Mouse (Mus musculus) brain, adult 2 months (tissue): Measurements from ENCODE around the gene Paqr7.
A peak's percentile ranks its signal among the peaks of the same experiment; 100 is the strongest.
"Not testable (repeated sequence)": the region's sequence is repeated elsewhere in the genome, so short reads cannot be mapped to it uniquely, and the experiment has no call there.

ENCODE experiments used
- DNase-seq: peaks from one replicate; pipeline ENCODE4 v3.0.0; 2011; ENCODE audit warnings: low read depth, low spot score

Gene Paqr7

DNA sequence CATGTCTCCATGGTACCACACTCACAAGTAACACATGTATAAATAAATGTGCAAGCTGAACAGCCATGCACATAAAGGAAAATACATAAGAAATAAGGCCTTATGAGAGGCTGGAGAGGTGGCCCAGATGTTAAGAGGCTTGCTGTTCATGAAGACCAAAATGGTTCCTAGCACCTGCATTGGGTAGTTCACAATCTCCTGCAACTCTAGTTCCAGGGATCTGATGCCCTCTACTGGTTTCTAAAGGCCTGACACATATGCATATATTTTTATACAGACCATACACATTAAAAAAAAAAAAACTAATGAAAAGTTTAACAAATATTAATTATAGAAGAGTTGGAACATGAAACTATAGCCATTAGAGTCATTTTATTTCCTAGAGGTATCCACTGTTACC, 25.0 kb upstream of the Paqr7 start:
- no peak for DNase-seq

DNA sequence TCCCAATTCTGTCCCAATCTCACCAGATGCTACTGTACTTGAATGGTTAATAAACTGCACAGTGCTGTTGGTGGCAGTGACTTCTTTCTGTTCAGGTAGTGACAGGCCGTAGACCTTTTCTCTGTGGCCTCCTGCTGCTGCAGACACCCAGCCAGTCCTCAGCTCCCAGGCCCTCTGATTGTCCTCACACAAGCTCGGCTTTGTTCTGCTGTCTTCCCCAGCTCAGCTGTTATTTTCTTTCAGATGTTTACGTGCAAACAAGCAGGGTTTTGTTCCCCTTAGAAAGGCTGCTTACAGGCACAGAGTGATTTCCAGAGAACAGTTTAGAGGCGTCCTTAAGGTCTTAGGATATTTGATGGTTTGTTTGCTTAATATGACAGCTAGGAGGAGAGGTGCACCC, 22.7 kb upstream of the Paqr7 start:
- peak; percentile 90 for DNase-seq

DNA sequence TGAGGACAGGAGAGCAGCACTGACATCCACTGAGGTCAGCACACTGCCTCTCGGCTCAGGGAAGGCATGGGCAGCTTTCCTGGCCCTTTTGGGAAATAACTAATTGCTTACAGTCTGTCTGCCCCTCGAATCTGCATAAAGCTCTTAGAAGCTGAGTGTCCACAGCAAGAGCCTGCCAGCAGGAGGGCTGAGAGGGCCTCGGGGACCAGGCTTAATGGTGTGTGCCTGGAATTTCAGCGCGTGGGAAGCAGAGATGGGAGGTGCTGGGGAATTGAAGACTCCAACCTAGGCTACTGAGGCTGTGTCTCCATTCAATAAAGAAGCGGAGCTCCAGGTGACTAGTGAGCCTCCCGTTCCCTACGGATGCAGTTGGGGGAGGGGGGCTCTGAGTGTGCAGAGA, 22.3 kb upstream of the Paqr7 start:
- DNase-seq = peak; percentile 65

DNA sequence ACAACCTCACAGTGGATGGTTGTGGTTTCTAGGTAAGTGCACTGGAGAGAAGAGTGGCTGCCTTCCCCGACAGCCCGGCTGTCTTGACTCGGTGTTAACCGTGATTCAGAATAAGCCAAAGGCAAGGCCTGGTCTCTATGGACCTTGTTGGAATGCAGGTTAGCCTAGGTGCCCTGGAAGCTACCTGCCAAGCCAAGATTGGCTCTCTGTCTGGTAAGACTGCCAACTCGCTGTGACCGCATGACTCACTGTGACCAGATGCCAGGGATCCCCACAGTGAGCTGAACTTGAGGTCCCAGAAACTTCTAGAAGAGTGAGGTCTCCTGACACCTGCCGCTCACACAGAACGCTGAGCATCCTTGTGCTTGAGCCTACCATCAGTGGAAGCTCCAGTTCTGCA, 19.6 kb upstream of the Paqr7 start:
- DNase-seq = peak; percentile 69

DNA sequence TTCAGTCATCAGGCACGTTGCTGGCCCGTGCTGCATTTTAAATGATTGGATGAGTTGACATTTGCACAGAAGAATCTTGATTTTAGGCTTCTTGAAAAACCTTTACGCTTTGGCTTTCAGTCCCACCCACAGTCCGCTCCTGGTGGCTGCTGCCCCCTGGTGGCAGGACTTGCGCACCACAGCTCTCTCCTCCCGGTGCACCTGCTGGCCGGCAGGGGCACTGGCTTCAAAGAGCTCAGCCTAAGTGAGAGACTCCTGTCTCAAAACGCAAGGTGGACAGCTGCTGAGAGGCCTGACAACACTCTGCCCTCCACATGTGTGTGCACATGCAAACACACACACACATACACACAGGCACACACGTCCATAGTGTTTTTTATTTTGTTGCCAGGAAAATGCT, 18.5 kb upstream of the Paqr7 start:
- peak; percentile 94 for DNase-seq

DNA sequence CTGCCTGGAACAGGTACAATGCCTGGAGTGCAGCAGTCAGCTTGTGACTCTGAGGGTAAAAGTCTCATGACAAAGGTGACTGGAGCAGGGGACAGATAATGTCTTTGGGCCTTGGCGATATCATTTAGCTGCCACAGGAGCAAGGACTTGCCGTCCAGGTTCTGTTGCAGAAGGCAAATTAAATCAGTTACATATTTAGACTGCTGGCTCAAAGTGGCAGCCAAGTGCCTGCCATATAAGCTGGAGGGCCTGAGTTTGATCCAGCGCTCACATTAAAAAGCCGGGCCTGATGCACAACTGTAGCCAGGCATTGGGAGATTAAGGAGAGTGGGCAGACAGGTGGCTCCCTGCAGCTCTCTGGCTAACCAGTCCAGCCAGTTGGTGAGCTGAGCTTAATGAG, 16.7 kb upstream of the Paqr7 start:
- DNase-seq = no peak

DNA sequence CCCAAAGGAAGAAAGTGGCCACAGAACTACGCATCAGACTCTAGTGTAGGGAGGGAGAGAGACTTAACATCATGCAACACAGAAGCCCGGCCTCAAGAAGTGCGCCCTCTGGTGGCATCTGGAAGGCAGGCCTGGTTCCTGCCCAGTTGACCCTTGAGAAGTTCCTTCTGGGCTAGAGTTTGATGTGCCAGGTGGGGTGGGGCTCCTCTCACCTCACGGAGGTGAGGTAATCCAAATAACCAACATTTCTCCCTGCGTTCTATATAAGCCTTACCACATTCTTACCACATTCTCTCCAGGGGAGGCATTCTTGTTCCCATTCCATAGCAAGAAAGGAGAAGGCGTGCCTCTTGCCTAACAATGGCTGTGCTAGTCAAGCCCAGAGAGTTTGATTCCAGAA, 15.6 kb upstream of the Paqr7 start:
- peak; percentile 89 for DNase-seq

DNA sequence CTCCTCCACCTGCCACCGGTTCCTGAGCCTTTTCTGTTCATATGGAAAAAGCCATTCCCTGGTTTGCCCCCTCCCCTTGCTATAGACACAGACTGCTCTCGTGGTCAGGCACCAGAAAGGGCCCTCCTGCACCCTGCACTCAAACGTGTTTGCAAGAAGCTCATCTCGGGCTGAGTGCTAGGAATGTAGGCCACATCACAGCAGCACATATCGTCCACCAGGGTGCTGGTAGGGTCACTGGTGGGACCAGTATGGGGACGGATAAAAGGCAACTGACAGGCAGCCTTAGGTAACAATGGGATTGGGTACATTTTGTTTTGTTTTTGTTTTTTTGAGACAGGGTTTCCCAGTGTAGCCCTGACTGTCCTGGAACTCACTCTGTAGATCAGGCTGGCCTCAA, 15.2 kb upstream of the Paqr7 start:
- no peak for DNase-seq

DNA sequence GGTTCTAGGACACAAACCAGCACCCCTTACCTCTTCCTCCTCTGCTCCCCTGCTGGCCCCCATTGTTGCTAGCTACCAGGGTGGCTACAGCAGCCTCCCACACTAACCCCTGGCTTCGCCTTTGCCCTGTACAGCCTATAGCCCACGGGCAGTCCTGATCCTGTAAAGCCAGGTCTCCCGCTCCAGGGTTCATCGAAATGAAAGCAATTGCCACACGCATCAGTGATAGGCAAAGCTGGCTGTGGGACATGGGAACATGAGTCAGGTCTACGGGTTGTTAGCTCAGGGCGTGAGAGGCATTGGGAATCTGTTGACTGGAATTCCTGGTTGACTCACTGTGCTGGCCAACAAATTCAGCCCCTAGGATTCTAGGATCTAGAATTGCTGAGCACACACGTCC, 14.1 kb upstream of the Paqr7 start:
- DNase-seq = peak; percentile 55

DNA sequence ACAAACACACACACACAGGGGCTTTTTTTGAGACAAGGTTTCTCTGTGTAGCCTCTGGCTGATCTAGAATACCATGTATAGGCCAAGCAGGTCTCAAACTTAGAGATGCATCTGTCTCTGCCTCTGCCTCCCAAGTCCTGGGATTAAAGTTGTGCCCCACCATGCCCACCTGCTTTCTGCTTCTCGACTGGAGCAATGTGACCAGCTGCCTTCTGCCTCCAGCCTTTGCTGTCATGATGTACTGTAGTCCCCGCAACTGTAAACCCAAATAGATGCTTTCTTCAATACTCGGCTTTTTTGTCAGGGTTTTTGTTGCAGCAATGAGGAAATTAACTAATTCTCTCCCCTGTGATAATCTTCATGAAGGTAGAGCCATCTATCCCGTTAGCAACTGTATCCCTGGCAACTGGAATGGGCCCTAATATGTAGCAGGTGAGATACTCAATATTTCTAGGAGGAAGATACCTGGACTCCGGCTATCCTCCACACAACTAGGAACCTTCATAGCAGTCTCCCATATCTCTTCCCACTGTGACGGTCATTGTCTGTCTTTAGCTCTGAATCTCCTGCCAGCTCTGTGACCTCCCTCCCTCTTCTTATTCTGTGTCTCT, 13.3 kb upstream of the Paqr7 start:
- peak; percentile 47 for DNase-seq

DNA sequence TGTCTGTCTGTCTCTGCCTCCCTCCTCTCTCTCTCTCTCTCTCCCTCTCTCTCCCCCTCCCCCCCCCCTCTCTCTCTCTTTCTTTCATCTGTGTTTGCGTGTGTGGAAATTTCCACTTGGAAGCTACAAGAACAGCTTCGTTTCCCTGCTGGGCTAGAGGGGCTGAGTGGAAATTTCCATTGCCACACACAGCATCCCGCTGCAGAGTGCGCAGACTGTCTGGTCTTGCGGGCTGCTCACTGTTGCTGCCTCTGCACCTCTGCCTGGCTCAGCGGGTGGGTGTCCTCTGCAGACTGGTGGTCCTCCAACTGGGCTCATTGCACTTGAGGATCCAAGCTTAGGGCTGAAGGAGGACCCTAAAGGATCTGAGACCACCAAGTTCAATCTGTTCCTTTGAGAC, 12.8 kb upstream of the Paqr7 start:
- peak; percentile 98 for DNase-seq

DNA sequence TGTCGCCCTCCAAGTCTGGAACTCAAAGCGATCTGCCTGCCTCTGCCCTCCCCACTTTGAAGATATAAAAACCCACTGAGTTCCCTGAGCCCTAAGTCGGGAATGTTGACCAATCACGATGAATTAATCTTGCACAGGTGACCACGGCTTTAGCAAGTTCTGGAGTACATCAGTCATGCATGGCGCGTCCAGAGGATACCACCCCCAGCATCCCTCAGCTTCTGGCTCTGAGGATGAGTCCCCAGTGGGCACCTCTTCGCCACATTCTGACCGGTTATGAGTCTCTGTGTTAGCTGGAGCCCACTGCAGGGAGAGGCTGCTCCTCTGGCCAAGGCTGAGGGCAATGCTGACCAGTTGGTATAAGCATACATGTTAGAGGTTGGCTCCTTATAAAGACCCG, 12.3 kb upstream of the Paqr7 start:
- DNase-seq = peak; percentile 66

DNA sequence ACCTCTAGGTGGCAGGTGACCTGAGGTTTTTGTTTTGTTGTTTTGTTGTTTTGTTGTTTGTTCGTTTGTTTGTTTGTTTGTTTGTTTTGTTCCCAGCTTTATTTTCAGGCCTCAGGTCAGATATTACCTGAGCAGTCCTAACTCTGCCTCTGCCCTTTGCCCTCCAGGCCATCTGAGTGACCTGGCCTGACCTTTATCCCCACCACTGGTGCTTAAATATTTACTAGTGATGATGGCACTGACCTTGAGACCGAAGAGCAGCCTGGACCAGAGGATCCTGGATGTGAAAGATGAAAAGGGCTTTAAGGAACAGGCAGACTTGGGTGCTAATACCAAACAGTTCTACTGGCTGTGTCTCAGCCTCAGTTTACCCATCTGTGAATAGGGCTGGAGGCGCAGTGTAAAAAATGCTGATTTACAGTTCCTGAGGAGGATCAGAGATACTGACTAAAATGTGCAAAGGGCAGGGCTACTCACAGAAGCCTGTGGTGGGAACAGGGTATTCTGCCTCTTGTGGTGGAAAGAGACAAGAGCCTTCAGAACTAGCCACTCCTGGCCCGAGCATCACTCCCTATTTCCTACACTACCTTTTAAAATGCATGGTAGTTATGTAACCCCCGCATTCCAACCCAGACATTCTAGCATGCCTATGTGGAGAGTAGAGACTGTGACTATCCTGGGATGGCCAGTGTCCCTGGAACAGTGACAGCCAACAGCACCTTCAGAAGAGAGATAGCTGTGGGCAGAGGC, 11.2 kb upstream of the Paqr7 start:
- peak; percentile 84 for DNase-seq

DNA sequence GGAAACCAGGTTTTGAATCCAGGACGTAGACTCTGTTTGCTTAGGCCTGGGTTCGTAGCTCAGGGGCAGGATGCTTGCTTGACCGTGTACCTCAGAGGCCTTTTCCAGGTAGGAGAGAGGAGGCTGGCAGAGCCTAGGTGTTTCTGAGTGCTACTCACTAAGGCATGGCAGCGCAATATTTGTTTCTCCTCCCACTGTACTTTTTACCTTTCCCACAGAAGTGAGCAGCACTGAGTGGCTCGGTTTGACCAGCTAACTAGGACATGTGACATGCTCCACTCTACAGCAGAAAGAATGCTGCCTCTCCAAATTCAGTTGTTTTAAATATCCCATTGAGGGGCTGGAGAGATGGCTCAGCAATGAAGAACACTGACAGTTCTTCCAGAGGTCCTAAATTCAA, 8.3 kb upstream of the Paqr7 start:
- no peak for DNase-seq

DNA sequence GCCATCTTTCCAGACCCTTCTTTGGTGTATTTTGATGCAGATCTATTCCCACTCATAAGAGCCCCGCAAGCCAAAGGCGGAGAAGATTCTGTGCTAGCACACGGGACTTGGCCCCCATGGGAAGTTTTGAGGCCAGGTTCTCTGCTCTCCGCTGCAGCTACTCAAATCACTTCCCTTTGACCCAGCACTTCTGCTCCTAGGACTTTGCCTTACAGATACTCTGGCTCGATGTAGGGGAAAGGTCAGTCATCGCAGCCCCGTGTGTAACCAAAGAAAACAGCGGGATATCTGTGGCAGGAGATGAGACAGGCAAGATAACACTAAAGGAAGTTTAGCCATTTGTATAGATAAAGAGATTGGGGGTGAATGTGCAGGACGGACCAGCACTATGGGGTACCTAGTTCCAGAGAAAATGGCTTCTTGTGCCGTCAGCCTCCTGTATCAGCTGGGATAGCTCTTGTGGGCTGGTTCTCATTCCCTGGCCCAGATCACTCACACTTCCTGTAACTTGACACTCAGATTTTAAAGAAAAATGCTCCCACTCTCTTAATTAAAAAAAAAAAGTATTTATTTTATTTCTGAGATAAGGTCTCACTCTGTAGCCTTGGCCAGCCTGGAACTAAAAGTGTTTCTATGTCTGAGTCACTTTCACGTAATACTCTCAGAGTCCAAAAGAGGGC, 6.4 kb upstream of the Paqr7 start:
- DNase-seq = no peak

DNA sequence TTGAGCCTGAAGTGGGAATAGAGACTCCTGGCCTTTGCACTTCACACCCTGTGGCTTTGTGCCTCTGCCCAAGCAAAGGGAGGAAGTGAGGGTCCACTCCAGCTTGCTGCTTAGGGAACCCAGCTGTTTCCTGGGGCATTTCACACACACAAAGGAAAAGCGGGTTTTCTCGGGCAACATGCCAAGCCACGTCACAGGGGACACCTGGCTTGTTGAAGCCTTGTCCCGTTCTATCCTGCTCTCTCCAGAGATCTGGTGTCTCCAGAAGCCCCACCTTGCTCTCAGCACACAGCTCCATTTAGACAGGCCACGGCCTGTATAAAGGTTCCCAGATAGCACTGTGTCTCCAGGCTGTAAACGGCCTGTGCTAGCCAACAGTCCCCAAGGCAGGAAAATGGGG, 4.8 kb upstream of the Paqr7 start:
- no peak for DNase-seq

DNA sequence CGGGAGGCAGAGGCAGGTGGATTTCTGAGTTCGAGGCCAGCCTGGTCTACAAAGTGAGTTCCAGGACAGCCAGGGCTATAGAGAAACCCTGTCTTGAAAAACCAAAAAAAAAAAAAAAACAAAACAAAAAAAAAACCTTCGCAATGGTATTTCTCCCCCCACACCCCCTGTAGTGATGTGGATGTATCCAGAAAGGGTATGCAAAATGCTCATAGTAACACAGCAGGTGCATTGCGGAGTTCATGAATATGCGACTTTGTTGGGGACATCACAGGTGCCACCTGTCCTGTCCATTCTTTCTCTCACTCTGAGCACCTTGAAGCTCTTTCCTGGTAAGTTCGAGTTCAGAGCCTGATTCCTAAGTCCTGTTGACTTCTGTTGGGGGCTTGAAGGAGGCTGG, 2.3 kb upstream of the Paqr7 start:
- DNase-seq = not testable (repeated sequence)

DNA sequence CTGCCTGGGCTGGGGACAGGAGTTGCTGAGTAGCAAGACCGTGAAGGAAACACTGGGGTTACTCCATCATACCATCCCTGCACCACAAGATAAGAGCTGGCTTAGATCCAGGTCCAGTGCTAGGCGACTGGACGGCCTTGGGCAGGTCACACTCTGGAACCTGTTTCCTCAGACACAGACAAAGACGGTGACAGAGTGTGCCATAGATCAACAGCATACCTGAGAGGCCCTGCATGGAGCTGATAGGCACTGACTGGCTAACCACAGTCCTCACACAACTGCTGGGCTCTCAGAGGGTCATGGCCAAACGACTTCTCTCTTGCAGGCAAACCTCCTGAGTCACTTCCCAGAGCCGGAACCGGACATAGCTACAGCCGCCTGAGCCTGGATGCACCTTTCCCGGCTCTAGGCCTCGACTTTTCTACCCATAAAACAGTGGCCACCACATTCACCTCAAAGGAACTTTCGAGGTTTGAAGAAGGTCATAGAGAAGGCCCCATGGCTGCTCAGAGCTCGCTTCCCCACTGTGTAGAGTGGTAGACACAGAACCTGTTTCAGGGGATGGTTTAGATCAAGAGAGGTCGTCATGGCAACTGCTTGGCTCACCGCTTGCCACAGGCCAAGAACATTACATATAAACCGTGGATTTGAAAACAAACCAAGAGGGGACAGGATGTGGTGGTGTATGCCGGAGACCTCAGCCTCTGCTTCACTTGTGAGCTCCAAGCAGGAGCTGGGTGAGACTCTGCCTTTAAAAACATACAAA, 1.5 kb upstream of the Paqr7 start:
- DNase-seq = peak; percentile 62

DNA sequence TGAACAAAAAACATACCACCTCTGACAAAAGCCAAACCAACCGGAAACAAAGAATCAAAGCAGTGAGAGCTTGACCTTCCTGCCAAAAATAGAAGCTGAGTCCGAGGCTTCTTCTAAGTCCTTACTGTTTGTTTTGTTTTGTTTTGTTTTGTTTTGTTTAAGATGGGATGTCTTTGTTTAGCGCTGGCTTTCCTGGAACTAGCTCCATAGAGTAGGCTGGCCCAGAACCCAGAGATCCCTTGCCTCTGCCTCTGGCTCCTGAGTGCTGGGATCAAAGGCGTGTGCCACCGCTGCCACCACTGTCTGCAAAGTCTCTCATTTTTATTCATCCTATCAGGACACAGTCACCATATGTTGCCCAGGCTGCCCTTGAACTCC, 962 bp upstream of the Paqr7 start:
- no peak for DNase-seq

DNA sequence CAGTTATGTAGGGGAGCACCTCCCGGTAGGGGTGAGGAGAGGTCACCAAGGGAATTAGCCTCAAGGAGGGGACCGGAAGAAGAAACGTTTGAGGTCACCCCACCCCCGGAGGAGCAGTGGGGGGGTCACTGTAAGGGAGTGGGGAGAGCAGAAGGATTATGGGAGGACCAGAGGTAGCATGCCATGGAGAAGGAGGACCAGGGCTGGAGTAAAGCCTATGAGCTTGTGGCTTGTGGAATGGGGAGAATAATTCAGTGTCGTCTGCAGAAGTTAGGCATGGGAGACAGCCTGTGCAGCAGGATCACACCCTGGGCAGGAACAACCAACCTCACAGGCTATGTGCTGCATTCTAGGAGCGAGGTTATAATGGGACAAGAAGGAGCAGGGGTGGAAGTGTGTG, 726 bp downstream of the Paqr7 start:
- peak; percentile 73 for DNase-seq

DNA sequence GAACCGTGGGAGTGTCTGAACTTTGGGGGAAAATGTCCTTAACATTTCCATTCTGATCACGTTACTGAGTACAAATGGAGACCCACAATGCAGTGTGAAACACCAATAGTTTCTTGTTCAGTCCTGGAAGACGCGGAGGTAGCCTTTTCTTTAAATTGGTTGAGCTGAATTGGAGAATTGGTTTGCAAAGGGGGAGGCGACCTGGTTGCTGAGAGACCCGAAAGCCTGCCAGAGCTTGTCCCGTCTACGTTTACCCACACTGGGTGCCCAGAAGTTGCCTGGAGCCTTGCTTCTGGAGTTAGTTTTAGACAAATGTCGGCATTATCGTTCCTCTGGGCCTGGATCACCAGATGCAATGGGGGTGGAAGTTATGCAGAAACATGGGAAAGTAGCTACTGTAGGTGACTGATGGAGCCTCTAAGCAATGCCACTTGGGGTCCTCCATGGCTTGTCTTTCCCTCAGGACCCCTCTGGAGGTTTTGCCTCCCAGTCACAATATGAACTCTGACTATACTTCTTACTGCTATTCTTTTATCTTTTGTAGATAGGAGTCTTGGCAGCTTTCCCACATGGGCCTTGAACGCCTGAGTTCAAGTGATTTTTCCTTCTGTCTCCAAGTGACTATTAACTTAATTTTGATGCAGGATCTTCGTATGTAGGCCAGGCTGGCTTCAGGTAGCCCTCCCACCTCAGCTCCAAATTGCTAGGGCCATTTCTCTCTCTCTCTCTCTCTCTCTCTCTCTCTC, 1.7 kb downstream of the Paqr7 start:
- DNase-seq = peak; percentile 65

DNA sequence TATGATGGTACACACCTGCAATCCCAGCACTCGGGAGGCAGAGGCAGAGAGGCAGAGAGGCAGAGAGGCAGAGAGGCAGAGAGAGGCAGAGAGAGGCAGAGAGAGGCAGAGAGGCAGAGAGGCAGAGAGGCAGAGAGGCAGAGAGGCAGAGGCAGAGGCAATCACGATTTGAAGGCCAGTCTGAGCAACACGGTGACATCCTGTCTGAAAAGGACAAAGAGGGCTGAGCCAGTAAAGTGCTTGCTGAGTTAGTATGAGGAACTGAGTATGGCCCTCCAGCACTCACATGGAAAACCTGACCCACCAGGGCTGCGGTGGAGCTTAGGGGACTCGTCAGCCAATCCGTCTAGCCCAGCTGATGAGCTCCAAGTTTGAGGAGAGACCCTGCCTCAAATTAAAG, 2.5 kb downstream of the Paqr7 start:
- not testable (repeated sequence) for DNase-seq
